Mouse (Mus musculus) heart, embryonic 14.5 days (tissue): ENCODE results near the gene Mkrn1. TPM values are rescaled to one million over a fixed set of nuclear protein-coding genes. Genes with fewer than 3 reads are reported as not detected.
"Not testable (repeated sequence)": the region's sequence is repeated elsewhere in the genome, so short reads cannot be mapped to it uniquely, and the experiment has no call there.

Source experiments
- ATAC-seq: fragments of 200-750 bp; cut with Nextera tagmentation; 2 replicates; pipeline ENCODE4 v1.8.0; 2017; ENCODE audit warnings: low read depth, moderate TSS enrichment; ENCODE audit not compliant: insufficient number of reproducible peaks, insufficient read depth, low FRiP score
- H3K27ac ChIP-seq, 2 experiments: fragments of 200-500 bp in 1 of 2; fragments of 300-500 bp in 1 of 2; sonication (generic) in 1 of 2; replicated peaks in 1 of 2; 2 replicates each; pipeline ENCODE4 v1.5.1; 2012 to 2014; ENCODE audit warnings: low read depth in 2 of 2, low read length in 2 of 2, control low read depth in 1 of 2, mild to moderate bottlenecking in 1 of 2, mixed read lengths in 1 of 2; ENCODE audit not compliant: control insufficient read depth in 1 of 2, insufficient read depth in 1 of 2
- H3K27me3 ChIP-seq: fragments of 300-500 bp; sonication (generic); 2 replicates; pipeline ENCODE4 v1.6.1; 2014; ENCODE audit warnings: mild to moderate bottlenecking, low read length, control low read depth; ENCODE audit not compliant: control insufficient read depth, insufficient read depth
- H3K36me3 ChIP-seq: fragments of 300-500 bp; sonication (generic); 2 replicates; pipeline ENCODE4 v1.6.1; 2014; ENCODE audit warnings: mild to moderate bottlenecking, control low read depth, low read length, mixed read lengths; ENCODE audit not compliant: control insufficient read depth, insufficient read depth
- H3K4me1 ChIP-seq, 2 experiments: fragments of 200-500 bp in 1 of 2; fragments of 300-500 bp in 1 of 2; sonication (generic) in 1 of 2; 2 replicates each; pipeline ENCODE4 v1.6.1; 2012 to 2014; ENCODE audit warnings: low read length in 2 of 2, control low read depth in 1 of 2, mixed read lengths in 1 of 2; ENCODE audit not compliant: control insufficient read depth in 2 of 2, insufficient read depth in 2 of 2
- H3K4me2 ChIP-seq: fragments of 300-500 bp; sonication (generic); 2 replicates; pipeline ENCODE4 v1.6.1; 2014; ENCODE audit warnings: mild to moderate bottlenecking, low read length
- H3K4me3 ChIP-seq, 2 experiments: fragments of 200-500 bp in 1 of 2; fragments of 300-500 bp in 1 of 2; sonication (generic) in 1 of 2; 2 replicates each; pipeline ENCODE4 v1.5.1; 2012 to 2014; ENCODE audit warnings: low read length in 2 of 2, mild to moderate bottlenecking in 2 of 2, control low read depth in 1 of 2, low read depth in 1 of 2, moderate library complexity in 1 of 2; ENCODE audit not compliant: control insufficient read depth in 1 of 2, insufficient read depth in 1 of 2
- H3K9ac ChIP-seq: fragments of 300-500 bp; sonication (generic); 2 replicates; pipeline ENCODE4 v1.6.1; 2014; ENCODE audit warnings: mild to moderate bottlenecking, low read length
- H3K9me3 ChIP-seq: fragments of 300-500 bp; sonication (generic); 2 replicates; pipeline ENCODE4 v1.6.1; 2016; ENCODE audit warnings: low read length, control low read depth; ENCODE audit not compliant: control insufficient read depth
- WGBS: fragments of 180-500 bp; shearing (Covaris S2); extraction: QIAGEN DNeasy Blood & Tissue Kit; methylation state at CpG from one replicate; pipeline ENCODE4 v1.1.7; 2014; 5-methylcytosine and 5-hydroxymethylcytosine counted together
- polyA plus RNA-seq: library from polyadenylated mRNA; unstranded; fragments of >200 nt; fragmentation: Nextera tagmentation; extraction: Ambion mirVana; gene quantifications from 2 replicates; pipeline ENCODE4 v1.2.1, GENCODE M21; 2014

Mkrn1 gene
- polyA plus RNA-seq, 1 experiment from 2014 or later = 65.5 TPM

- H3K4me3 ChIP-seq, ATAC-seq, H3K27ac ChIP-seq, H3K9ac ChIP-seq, H3K27me3 ChIP-seq, H3K4me1 ChIP-seq, H3K36me3 ChIP-seq, H3K9me3 ChIP-seq, H3K4me2 ChIP-seq: not testable (repeated sequence)
These were observed 3.6 kb downstream of the Mkrn1 start for GRCm38 (mm10) chr6:39416654-39417053.

DNA sequence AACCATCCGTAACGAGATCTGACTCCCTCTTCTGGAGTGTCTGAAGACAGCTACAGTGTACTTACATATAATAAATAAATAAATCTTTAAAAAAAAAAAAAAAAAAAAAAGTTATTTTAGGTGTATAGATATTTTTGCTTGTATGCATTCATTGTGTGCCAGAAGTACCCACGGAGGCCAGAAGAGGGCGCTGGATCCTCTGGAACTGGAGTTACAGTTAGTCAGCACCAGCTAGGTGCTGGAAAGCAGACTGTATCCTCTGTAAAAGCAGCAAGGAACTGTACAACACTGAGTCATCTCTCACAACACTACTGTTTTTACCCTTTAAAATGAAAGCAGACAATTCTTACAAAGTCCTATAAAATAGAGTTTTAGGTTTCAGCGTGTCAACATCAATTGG is 4.5 kb downstream of the Mkrn1 start:
- Histone ChIP-seq H3K4me3 (no peak overlapping the region), H3K27ac (no peak overlapping the region), H3K36me3 (no peaks in the 10 kb centered on the region), H3K9me3 (no peaks in the 10 kb centered on the region), H3K9ac (no peak overlapping the region), H3K4me2 (no peak overlapping the region), H3K27me3 (0 out of 2 replicates have a peak, but pooled peaks cover 5% of the 10 kb centered on the region), H3K4me1 (peaks cover 2 to 9% of the 10 kb centered on the region in 2 experiments; a peak in 2 of 4 replicates)
- WGBS = 52% methylated on average over 3 of the region's 5 CpGs
- ATAC-seq = no peak

- Histone ChIP-seq H3K27ac (no peak overlapping the region), H3K4me3 (no peak overlapping the region), H3K9ac (no peak overlapping the region), H3K27me3 (0 out of 2 replicates have a peak, but pooled peaks cover 5% of the 10 kb centered on the region), H3K9me3 (no peaks in the 10 kb centered on the region), H3K36me3 (peaks cover 3% of the 10 kb centered on the region; the same call in 1 of the 2 replicates), H3K4me2 (no peak overlapping the region), H3K4me1 (peaks cover 1 to 6% of the 10 kb centered on the region in 2 experiments; a peak in 1 of 4 replicates)
- WGBS = 79% methylated on average over 1 of the region's 1 CpGs
- ATAC-seq = no peak
These were observed 6.2 kb downstream of the Mkrn1 start for GRCm38 (mm10) chr6:39414106-39414505.

- no peaks in the 10 kb centered on the region for H3K4me1 ChIP-seq
- H3K27me3 ChIP-seq = no peaks in the 10 kb centered on the region
- 74% methylated on average over 5 of the region's 5 CpGs for WGBS
- H3K36me3 ChIP-seq = peaks cover 27% of the 10 kb centered on the region
- no peak for ATAC-seq
- no peaks in the 10 kb centered on the region for H3K9me3 ChIP-seq
- no peak overlapping the region for H3K9ac ChIP-seq
- H3K4me2 ChIP-seq = no peak overlapping the region
- no peak overlapping the region for H3K27ac ChIP-seq
- no peak overlapping the region for H3K4me3 ChIP-seq
These were observed 13.8 kb downstream of the Mkrn1 start for GRCm38 (mm10) chr6:39406480-39406879.

- ATAC-seq = no peak
- Histone ChIP-seq H3K27ac (no peak overlapping the region), H3K9ac (no peak overlapping the region), H3K4me2 (no peak overlapping the region), H3K27me3 (no peaks in the 10 kb centered on the region), H3K36me3 (peaks cover 48% of the 10 kb centered on the region), H3K4me1 (no peaks in the 10 kb centered on the region), H3K4me3 (no peak overlapping the region), H3K9me3 (no peaks in the 10 kb centered on the region)
- WGBS = 84% methylated on average over 2 of the region's 2 CpGs
These were observed 17.1 kb downstream of the Mkrn1 start for GRCm38 (mm10) chr6:39403136-39403535.

DNA sequence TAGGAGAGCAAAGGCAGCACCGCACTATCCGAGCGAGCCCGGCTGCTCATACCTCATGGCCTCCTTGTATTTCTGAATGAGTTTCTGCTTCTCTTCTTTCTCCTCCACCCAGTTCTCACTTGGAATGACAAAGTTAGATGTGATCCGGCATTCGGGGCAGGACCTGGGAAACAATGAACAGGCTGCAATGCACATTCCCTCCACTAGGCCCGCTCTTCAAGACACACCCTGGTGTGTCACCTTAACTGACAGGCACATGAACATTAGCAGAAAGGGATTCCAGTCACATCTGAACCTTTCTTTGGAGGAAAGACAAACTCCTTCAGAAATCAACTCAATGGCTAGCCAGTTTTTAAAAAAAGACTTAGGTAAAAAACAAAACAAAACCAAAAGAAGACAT is 19.9 kb downstream of the Mkrn1 start:
- Histone ChIP-seq H3K4me1 (no peaks in the 10 kb centered on the region), H3K27ac (no peak overlapping the region), H3K27me3 (no peaks in the 10 kb centered on the region), H3K4me3 (no peak overlapping the region), H3K36me3 (peaks cover 45% of the 10 kb centered on the region), H3K4me2 (no peak overlapping the region), H3K9ac (no peak overlapping the region), H3K9me3 (no peaks in the 10 kb centered on the region)
- 74% methylated on average over 7 of the region's 7 CpGs for WGBS
- no peak for ATAC-seq

GRCm38 (mm10) chr6:39398342-39398741 is 21.9 kb downstream of the Mkrn1 start:
- Histone ChIP-seq H3K36me3 (peaks cover 27% of the 10 kb centered on the region), H3K9me3 (no peaks in the 10 kb centered on the region), H3K9ac (no peak overlapping the region), H3K4me2 (no peak overlapping the region), H3K27ac (no peak overlapping the region), H3K27me3 (no peaks in the 10 kb centered on the region), H3K4me1 (no peaks in the 10 kb centered on the region), H3K4me3 (no peak overlapping the region)
- ATAC-seq = no peak
- WGBS = 88% methylated on average over 9 of the region's 9 CpGs

DNA sequence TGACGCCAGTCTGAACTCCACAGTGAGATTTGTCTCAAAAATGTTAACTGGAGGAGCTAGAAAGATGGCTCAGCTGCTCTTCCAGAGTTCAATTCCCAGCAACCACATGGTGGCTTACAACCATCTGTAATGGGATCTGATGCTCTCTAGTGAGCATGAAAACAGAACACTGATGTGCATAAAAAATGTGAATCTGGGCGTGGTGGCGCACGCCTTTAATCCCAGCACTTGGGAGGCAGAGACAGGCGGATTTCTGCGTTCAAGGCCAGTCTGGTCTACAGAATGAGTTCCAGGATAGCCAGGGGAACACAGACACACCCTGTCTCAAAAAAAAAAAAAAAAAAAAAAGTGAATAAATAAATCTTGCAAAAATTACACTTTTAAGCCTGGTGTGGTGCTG is 23.2 kb downstream of the Mkrn1 start:
- peaks cover 27% of the 10 kb centered on the region for H3K36me3 ChIP-seq
- no peaks in the 10 kb centered on the region for H3K27me3 ChIP-seq
- no peak overlapping the region for H3K9ac ChIP-seq
- H3K4me2 ChIP-seq = no peak overlapping the region
- 96% methylated on average over 6 of the region's 6 CpGs for WGBS
- H3K4me3 ChIP-seq = no peak overlapping the region
- H3K9me3 ChIP-seq = no peaks in the 10 kb centered on the region
- no peak for ATAC-seq
- no peaks in the 10 kb centered on the region for H3K4me1 ChIP-seq
- H3K27ac ChIP-seq = no peak overlapping the region
